Mouse (Mus musculus) heart, embryonic 10.5 days (tissue): ENCODE results near the gene Gm10322. TPM values are rescaled to one million over a fixed set of nuclear protein-coding genes. Genes with fewer than 3 reads are reported as not detected.

Experiments
- DNase-seq: peaks from one replicate; pipeline ENCODE4 v3.0.0-alpha.2; 2017; ENCODE audit warnings: low spot score
- H3K27ac ChIP-seq: fragments of 300-500 bp; sonication (generic); 2 replicates; pipeline ENCODE4 v1.5.1; 2016; ENCODE audit warnings: mild to moderate bottlenecking
- H3K27me3 ChIP-seq: fragments of 300-500 bp; sonication (generic); 2 replicates; pipeline ENCODE4 v1.6.1; 2016; ENCODE audit warnings: mild to moderate bottlenecking; ENCODE audit not compliant: poor library complexity, insufficient read depth, severe bottlenecking
- H3K36me3 ChIP-seq: fragments of 300-500 bp; sonication (generic); 2 replicates; pipeline ENCODE4 v1.6.1; 2016; ENCODE audit warnings: mild to moderate bottlenecking, moderate library complexity
- H3K4me1 ChIP-seq: fragments of 300-500 bp; sonication (generic); 2 replicates; pipeline ENCODE4 v1.6.1; 2016; ENCODE audit warnings: mild to moderate bottlenecking
- H3K4me3 ChIP-seq: fragments of 300-500 bp; sonication (generic); 2 replicates; pipeline ENCODE4 v1.5.1; 2016; ENCODE audit warnings: mild to moderate bottlenecking, moderate library complexity
- H3K9me3 ChIP-seq: fragments of 300-500 bp; sonication (generic); 2 replicates; pipeline ENCODE4 v1.6.1; 2016; ENCODE audit warnings: mild to moderate bottlenecking, moderate library complexity
- WGBS: fragments of 180-500 bp; shearing (Covaris S2); methylation state at CpG from one replicate; pipeline ENCODE4 v1.1.7; 2016; 5-methylcytosine and 5-hydroxymethylcytosine counted together
- polyA plus RNA-seq: library from polyadenylated mRNA; unstranded; fragments of >200 nt; fragmentation: Nextera tagmentation; extraction: Ambion mirVana; gene quantifications from 2 replicates; pipeline ENCODE4 v1.2.1, GENCODE M21; 2016

The Gm10322 gene
- polyA plus RNA-seq, 1 experiment from 2014 or later = not detected

DNA sequence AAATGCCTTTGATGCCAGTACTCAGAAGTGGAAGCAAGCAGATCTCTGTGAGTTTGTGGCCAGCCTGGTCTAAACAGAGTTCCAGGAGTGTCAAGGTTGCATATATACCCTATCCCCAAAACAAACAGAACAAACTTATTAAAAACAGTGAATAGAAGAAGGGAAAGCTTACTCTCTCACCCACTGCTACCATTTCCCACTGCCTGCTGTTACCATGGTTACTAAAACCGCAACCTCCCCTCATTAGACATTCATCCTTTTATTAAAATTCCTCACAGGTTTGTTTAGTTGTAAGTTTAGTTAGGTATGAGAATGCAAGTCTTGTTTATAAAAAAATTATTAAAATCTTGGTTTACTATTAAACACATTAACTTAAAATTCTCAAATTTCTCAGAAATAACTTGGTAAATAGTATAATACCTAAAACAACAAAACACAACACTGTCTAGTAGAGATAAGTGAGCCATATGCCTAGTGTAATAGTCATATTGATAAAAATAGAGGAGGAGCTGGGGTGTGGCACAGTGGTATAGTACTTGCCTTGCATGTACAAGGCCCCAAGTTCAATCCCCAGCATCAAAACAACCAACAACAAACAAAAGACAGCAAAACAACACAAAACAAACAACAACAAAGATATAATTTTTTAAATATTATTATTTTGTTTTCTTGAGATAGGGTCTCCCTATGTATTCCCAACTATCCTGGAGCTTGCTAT lies 33.9 kb upstream of the Gm10322 start:
- H3K9me3 ChIP-seq = no peaks in the 10 kb centered on the region
- no peak overlapping the region for H3K4me3 ChIP-seq
- DNase-seq = no peak
- H3K27me3 ChIP-seq = no peaks in the 10 kb centered on the region
- no peak overlapping the region for H3K27ac ChIP-seq
- peaks cover 13% of the 10 kb centered on the region for H3K4me1 ChIP-seq
- WGBS = 91% methylated on average over 1 of the region's 1 CpGs
- peaks cover 12% of the 10 kb centered on the region for H3K36me3 ChIP-seq

DNA sequence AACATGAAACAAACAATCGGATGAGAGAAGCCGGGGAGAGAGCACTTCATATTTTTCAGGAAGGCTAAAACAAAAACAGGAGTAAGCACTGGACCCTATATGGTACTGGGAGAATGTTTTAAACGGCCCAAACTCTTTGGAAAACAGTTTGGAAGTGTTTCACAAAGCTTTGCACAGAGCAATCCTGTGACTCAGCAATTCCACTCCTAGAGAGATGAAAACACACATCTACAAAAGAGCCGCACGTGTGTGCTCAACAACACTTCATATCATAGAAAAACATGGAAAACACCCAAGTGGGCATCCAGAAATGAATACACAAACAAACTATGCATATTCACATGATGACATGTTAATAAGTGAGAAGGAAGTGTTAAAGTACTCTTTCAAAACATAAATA lies 30.2 kb upstream of the Gm10322 start:
- no peak overlapping the region for H3K4me3 ChIP-seq
- no peaks in the 10 kb centered on the region for H3K27me3 ChIP-seq
- H3K36me3 ChIP-seq = peaks cover 15% of the 10 kb centered on the region
- H3K27ac ChIP-seq = no peak overlapping the region
- 90% methylated on average over 5 of the region's 5 CpGs for WGBS
- peaks cover 10% of the 10 kb centered on the region; the same call in 1 of the 2 replicates for H3K4me1 ChIP-seq
- DNase-seq = no peak
- no peaks in the 10 kb centered on the region for H3K9me3 ChIP-seq

DNA sequence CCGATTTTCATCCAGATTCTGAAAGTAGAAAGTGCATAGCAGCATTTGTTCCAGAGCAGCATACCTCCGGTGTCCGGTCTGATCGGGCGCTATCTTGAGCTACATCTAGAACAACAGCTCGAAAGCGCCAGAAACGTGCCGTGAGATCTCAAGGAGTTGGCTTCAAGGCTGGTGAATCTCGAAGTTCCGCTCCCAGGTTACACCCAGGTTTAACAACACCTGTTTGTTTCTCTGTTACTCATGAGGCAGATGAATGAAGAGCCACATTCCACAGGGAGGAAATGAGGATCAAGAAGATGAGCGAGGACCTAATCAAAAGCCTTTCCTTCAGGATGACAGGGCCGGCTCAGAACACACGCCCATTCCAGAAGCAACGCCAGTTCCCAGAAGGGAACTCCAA lies 29.0 kb upstream of the Gm10322 start:
- Histone ChIP-seq H3K4me3 (no peak overlapping the region), H3K27ac (no peak overlapping the region), H3K27me3 (no peaks in the 10 kb centered on the region), H3K36me3 (peaks cover 15% of the 10 kb centered on the region), H3K4me1 (peaks cover 10% of the 10 kb centered on the region; the same call in 1 of the 2 replicates), H3K9me3 (no peaks in the 10 kb centered on the region)
- no peak for DNase-seq
- WGBS = 88% methylated on average over 15 of the region's 15 CpGs

DNA sequence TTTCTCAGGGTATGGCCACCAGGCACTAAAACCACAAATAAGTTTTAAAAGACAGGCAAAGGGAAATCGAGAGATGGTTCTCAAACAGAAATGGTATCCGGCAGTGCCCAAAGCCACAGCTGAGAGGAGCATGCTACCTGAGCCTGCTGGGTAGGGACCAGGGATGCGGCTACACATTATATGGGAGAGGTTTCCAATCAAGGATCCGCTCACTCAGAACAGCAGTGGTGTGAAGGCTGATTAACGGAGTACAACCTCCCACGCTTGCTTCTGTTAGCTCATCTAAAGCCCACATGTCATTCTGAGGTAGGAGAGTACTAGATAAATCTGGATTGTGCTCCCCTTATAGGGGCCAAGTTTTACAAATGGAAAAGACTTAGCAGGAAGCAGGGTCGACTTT lies 27.7 kb upstream of the Gm10322 start:
- WGBS = 87% methylated on average over 7 of the region's 7 CpGs
- Histone ChIP-seq H3K9me3 (no peaks in the 10 kb centered on the region), H3K27ac (no peak overlapping the region), H3K27me3 (no peaks in the 10 kb centered on the region), H3K4me1 (peaks cover 10% of the 10 kb centered on the region; the same call in 1 of the 2 replicates), H3K36me3 (peaks cover 14% of the 10 kb centered on the region), H3K4me3 (no peak overlapping the region)
- no peak for DNase-seq

DNA sequence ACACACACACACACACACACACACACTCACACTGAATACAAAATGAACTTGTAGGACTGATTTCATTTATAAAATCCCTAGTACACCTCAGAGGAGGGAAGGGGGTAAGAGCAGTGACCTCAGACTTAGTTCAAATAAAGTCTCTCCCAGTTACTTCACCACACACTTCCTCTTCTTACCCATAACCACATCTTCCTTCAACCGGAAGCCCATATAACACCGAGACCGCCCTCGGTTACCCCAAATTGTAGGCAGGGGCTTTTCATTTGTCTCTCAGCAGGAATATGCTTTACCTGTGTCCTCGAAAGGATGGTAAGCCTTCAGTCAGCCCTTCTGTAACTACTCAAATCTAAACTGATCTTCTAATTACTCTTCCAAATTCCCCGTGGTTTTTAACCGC lies 26.4 kb upstream of the Gm10322 start:
- Histone ChIP-seq H3K4me3 (no peak overlapping the region), H3K27ac (no peak overlapping the region), H3K4me1 (peaks cover 12% of the 10 kb centered on the region; the same call in 1 of the 2 replicates), H3K9me3 (no peaks in the 10 kb centered on the region), H3K27me3 (no peaks in the 10 kb centered on the region), H3K36me3 (peaks cover 10% of the 10 kb centered on the region; the same call in 1 of the 2 replicates)
- 86% methylated on average over 7 of the region's 7 CpGs for WGBS
- no peak for DNase-seq

DNA sequence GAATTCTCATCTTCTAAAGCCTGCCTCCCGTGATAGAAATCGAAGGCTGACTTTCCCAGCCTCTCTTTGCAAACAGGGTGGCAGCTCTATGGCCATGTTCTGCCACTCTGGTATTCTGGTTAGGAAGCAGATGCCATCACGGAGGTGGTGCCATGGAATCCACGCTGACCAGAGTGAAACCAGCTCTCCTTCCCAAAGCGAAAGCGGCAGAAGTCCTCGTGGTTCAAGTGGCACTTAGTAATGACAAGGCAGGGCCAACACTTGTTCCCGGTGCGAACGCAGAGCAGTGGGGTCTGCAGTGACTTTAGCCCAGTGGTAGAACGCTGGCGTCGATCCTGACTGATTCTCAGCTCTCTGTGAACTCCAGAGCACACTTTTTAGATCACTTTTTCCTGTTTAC lies 26.0 kb upstream of the Gm10322 start:
- no peak overlapping the region for H3K27ac ChIP-seq
- H3K36me3 ChIP-seq = peaks cover 10% of the 10 kb centered on the region; the same call in 1 of the 2 replicates
- peaks cover 12% of the 10 kb centered on the region; the same call in 1 of the 2 replicates for H3K4me1 ChIP-seq
- DNase-seq = no peak
- no peaks in the 10 kb centered on the region for H3K9me3 ChIP-seq
- WGBS = 59% methylated on average over 13 of the region's 13 CpGs
- H3K27me3 ChIP-seq = no peaks in the 10 kb centered on the region
- H3K4me3 ChIP-seq = no peak overlapping the region; the same call in 1 of the 2 replicates

DNA sequence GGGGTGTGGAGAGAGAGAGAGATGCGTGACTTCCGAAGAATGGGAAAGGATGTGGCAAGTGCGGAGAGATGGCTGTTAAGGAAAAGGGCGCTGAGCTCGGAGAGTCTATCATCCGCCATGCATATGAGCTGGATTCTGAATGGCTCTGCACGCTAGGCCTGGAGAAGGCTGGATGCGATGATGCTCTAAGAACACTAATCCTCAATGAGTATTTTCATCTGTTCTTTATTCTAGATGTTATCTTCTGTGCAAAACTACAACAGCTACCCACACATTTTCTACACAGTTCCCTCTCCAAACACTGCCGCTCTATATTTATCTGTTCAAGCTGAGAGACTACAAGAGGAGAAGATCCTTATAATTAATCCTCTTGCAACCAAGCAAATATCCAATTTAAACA lies 25.3 kb upstream of the Gm10322 start:
- Histone ChIP-seq H3K27me3 (no peaks in the 10 kb centered on the region), H3K9me3 (no peaks in the 10 kb centered on the region), H3K36me3 (0 out of 2 replicates have a peak, but pooled peaks cover 4% of the 10 kb centered on the region), H3K4me1 (peaks cover 12% of the 10 kb centered on the region; the same call in 1 of the 2 replicates), H3K27ac (no peak overlapping the region), H3K4me3 (no peak overlapping the region)
- 91% methylated on average over 9 of the region's 9 CpGs for WGBS
- no peak for DNase-seq

DNA sequence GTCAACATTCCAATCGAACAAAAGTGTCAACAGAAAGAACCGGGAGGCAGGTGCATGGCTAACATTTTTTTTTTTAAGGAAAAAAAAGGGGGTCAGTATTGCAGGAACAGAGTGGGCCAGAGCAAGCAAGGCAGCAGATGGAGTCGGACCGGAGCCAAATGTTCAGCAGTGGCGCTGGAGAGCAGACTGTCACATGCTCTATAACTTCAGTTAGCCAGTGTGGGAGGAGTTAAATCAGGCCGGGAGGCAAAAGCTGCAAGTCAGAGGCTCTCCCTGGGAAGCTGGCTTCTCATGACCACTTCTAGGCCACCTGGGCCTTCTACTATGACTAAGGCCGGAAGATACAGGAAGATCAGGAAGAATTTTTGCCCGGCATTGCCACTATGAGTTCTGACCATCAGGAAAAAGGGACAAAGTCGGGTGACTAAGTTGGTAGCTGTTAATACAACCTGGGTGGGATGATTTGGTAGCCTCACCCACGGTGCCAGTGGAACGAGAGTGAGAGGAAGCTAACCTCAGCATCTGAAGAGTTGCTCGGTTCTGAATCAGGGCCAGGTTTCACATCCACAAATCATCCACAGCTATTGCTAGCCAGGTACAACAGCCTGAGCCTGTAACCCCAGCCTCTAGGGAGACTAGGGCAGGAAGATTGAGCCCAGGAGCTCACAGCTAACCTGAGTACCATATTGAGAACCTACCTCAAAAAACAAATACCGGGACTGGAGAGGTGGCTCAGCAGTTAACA lies 21.9 kb upstream of the Gm10322 start:
- Histone ChIP-seq H3K27ac (no peak overlapping the region), H3K27me3 (no peaks in the 10 kb centered on the region), H3K36me3 (peaks cover 7% of the 10 kb centered on the region; the same call in 1 of the 2 replicates), H3K4me3 (no peak overlapping the region), H3K4me1 (peaks cover 12% of the 10 kb centered on the region; the same call in 1 of the 2 replicates), H3K9me3 (no peaks in the 10 kb centered on the region)
- DNase-seq = no peak
- WGBS = 78% methylated on average over 13 of the region's 13 CpGs

DNA sequence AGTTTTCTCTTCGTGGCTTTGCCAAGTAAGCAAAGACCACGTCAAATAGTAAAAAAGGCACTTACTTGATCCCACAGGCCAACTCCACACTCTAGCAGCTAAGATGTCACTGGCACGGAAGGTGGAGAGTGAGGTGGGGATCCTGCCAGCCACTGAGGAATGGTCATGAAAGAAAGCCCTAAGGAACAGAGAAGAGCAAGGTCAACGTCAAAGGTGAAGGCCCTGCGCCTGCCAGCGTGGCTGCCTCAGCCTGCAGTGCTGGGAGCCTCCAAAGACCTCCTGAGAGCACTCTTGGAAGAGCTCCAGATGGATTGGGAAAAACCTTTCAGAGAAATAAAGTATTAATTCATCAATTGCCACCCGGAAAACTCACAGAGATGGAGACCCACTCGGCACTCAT lies 15.3 kb upstream of the Gm10322 start:
- Histone ChIP-seq H3K27me3 (no peaks in the 10 kb centered on the region), H3K36me3 (peaks cover 8% of the 10 kb centered on the region; the same call in 1 of the 2 replicates), H3K4me3 (no peak overlapping the region), H3K4me1 (peaks cover 3% of the 10 kb centered on the region; the same call in 1 of the 2 replicates), H3K9me3 (no peaks in the 10 kb centered on the region), H3K27ac (no peak overlapping the region)
- 83% methylated on average over 8 of the region's 8 CpGs for whole genome bisulfite sequencing
- DNase-seq = no peak

DNA sequence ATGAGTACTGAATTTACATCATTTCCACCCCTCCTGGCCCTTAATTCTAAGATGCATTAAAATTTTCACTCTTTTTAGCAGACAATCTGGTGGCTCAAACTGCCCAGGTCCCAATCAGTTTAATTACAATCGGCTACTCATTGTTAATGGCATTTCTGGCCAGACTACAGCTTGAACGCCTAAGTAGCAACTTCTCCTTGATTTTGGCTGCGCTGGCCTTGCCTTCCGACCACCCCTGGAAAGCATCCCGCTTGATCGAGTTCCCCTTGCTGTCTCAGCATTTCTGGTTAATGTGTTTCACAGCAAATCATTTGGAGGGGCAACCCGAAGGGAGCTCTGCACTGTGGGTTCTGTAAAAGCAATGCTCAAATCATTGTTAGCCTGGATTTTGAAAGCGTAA lies 13.8 kb upstream of the Gm10322 start:
- Histone ChIP-seq H3K4me1 (peaks cover 3% of the 10 kb centered on the region; the same call in 1 of the 2 replicates), H3K27ac (no peak overlapping the region), H3K9me3 (no peaks in the 10 kb centered on the region), H3K36me3 (peaks cover 8% of the 10 kb centered on the region; the same call in 1 of the 2 replicates), H3K4me3 (no peak overlapping the region), H3K27me3 (no peaks in the 10 kb centered on the region)
- DNase-seq = no peak
- 88% methylated on average over 8 of the region's 8 CpGs for WGBS

DNA sequence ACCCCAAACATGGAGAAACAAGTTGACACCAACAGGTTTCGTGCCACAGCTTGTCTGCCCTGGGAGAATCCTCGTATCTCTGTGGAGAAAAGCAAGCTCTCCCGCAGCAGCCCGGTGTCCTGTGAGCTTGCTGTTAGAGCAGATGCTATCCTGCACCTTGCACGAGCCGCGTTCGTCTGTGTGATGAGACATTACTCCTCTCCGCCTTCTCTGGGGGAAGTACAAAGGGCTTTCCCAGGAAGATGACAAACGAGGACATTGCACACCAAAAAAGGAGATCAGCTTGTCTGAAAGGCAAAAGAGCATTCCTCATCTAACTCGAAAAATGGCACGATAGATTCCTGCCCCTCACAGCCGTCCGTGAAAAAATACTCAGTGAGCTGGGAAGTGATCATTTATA lies 13.0 kb upstream of the Gm10322 start:
- no peak for DNase-seq
- no peaks in the 10 kb centered on the region for H3K9me3 ChIP-seq
- no peaks in the 10 kb centered on the region for H3K27me3 ChIP-seq
- H3K27ac ChIP-seq = no peak overlapping the region
- no peak overlapping the region for H3K4me3 ChIP-seq
- peaks cover 3% of the 10 kb centered on the region; the same call in 1 of the 2 replicates for H3K4me1 ChIP-seq
- WGBS = 80% methylated on average over 14 of the region's 14 CpGs
- H3K36me3 ChIP-seq = 0 out of 2 replicates have a peak, but pooled peaks cover 4% of the 10 kb centered on the region

DNA sequence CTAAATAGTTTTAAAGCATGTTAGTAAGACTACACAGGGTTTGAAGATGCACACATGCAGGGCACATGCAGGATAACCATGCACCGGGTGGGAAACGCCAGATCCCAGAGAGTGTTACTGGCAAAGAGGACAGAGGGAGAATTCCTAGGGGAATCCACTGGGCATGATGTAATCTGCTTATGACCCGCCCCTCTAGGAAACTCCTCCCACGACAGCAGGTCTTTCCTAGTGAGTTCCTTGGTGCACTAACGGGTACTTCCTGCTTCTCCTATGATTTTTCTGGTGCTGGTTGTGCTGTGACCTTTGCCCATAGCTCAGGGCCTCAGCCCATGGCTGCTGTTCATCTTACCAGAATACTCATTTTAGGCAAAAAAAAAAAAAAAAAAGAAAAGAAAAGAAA lies 12.0 kb upstream of the Gm10322 start:
- no peaks in the 10 kb centered on the region for H3K27me3 ChIP-seq
- 52% methylated on average over 5 of the region's 5 CpGs for WGBS
- H3K4me3 ChIP-seq = no peak overlapping the region
- H3K27ac ChIP-seq = no peak overlapping the region
- no peak for DNase-seq
- H3K9me3 ChIP-seq = no peaks in the 10 kb centered on the region
- H3K4me1 ChIP-seq = peaks cover 7% of the 10 kb centered on the region; the same call in 1 of the 2 replicates
- 0 out of 2 replicates have a peak, but pooled peaks cover 4% of the 10 kb centered on the region for H3K36me3 ChIP-seq

DNA sequence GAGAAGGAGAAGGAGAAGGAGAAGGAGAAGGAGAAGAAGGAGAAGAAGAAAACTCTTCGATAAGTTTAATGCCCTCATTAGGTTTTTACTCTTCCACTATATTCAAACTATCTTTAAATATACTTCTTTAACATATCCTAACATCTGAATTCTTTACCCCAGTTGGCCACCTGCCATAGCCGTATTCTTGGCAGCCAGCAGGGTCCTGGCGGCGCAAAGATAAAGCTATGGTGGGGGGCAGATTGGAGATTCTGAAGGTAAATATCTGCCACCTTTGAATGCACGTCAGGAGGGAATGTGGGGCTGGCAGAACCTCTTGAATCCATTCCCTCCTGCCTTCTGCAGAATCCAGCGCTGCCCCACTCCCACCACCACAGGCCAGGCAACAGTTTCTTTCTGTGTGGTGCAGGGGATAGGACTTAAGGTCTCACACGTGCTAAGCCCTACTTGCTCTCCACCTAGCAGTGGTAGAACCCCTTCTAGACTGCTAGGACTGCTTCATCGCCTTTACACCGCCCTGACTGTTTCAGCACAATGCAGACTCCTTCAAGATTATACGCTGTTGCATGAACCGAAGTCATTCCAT lies 10.9 kb upstream of the Gm10322 start:
- no peak for DNase-seq
- no peaks in the 10 kb centered on the region for H3K36me3 ChIP-seq
- 77% methylated on average over 11 of the region's 11 CpGs for WGBS

More for the DNA sequence above, 10.9 kb upstream of the Gm10322 start:
- no peak overlapping the region for H3K27ac ChIP-seq
- no peak overlapping the region for H3K4me3 ChIP-seq
- no peaks in the 10 kb centered on the region for H3K9me3 ChIP-seq
- H3K27me3 ChIP-seq = no peaks in the 10 kb centered on the region
- H3K4me1 ChIP-seq = peaks cover 7% of the 10 kb centered on the region; the same call in 1 of the 2 replicates
